Mouse (Mus musculus) olfactory bulb, adult 2 months (tissue): ENCODE results near the gene Wrnip1. TPM values are rescaled to one million over a fixed set of nuclear protein-coding genes. Genes with fewer than 3 reads are reported as not detected.

Source experiments
- H3K27ac ChIP-seq: fragments of 200-500 bp; 2 replicates; pipeline ENCODE4 v1.5.1; 2012; ENCODE audit warnings: low read depth, low read length; ENCODE audit not compliant: insufficient read depth
- H3K4me1 ChIP-seq: fragments of 200-500 bp; 2 replicates; pipeline ENCODE4 v1.6.1; 2012; ENCODE audit warnings: low read length; ENCODE audit not compliant: control insufficient read depth, insufficient read depth
- H3K4me3 ChIP-seq: fragments of 200-500 bp; 2 replicates; pipeline ENCODE4 v1.5.1; 2012; ENCODE audit warnings: mild to moderate bottlenecking, low read depth, low read length, moderate library complexity; ENCODE audit not compliant: insufficient read depth
- CTCF ChIP-seq: fragments of 200-500 bp; IDR thresholded peaks from 2 replicates; pipeline ENCODE4 v1.5.1; 2012; ENCODE audit warnings: low read depth, mild to moderate bottlenecking, low read length, moderate library complexity; ENCODE audit not compliant: insufficient read depth
- POLR2A ChIP-seq: fragments of 200-500 bp; IDR thresholded peaks from 2 replicates; pipeline ENCODE4 v1.6.1; 2012; ENCODE audit warnings: mild to moderate bottlenecking, low read depth, low read length, moderate library complexity; ENCODE audit not compliant: insufficient read depth
- WGBS: fragments of 180-500 bp; shearing (Covaris S2); methylation state at CpG from one replicate; pipeline ENCODE4 v1.1.7; 2018; 5-methylcytosine and 5-hydroxymethylcytosine counted together
- polyA plus RNA-seq: library from polyadenylated mRNA; stranded (reverse); fragments of >200 nt; gene quantifications from 2 replicates; pipeline ENCODE4 v1.2.4, GENCODE M21; 2012; ENCODE audit warnings: low replicate concordance; ENCODE audit not compliant: missing spikeins, insufficient read depth, insufficient read length

The Wrnip1 gene
- polyA plus RNA-seq, 1 experiment, result not detected

- no peak overlapping the region for H3K27ac ChIP-seq
- TF ChIP-seq CTCF (no peak), POLR2A (no peak)
- H3K4me1 ChIP-seq, result no peaks in the 10 kb centered on the region
- 95% methylated on average over 3 of the region's 3 CpGs for WGBS
- no peak overlapping the region for H3K4me3 ChIP-seq
Measured at GRCm38 (mm10) chr13:32841349-32841748, 39.5 kb downstream of the Wrnip1 start.

DNA sequence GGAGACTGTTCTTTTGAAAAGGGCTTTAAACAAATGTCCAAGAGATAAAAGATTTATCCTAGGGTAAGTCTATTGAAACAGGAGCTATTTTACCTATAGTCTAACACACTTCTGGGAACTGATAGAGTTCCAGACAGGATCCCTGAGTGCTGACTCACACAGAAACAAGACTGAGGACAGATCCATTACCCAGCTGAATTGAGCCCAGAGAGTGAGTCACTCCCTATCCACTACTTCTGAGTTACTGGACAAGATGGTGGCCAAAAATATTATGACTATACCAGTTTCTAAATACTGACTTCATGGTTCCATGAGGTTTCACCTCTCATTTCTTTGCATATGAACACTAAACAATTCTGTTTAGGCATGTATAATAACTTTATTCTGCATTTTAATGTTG, 44.4 kb downstream of the Wrnip1 start:
- Histone ChIP-seq H3K4me1 (0 out of 2 replicates have a peak, but pooled peaks cover 3% of the 10 kb centered on the region), H3K4me3 (no peak overlapping the region), H3K27ac (no peak overlapping the region)
- TF ChIP-seq POLR2A, result no peak
- TF ChIP-seq CTCF, result no peak

DNA sequence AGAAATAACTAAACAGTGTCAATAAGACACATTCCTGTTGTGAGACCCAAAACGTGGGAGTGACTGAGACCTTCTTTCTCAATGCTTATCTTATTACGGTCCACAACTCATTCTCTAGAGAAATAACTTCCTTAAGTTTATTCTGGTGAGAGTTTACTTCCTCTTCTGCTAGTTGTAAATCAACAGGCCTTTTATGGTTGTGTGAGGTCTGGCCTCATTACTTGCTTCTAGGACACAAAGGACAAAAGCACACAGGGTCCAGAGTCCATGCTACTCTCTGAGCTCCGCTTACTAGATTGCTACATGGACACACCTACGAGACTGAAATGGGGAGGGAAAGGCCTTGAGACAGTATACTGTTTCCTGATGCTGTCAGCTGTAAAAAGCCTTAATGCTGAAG, 47.3 kb downstream of the Wrnip1 start:
- 0 out of 2 replicates have a peak, but pooled peaks cover 3% of the 10 kb centered on the region for H3K4me1 ChIP-seq
- H3K4me3 ChIP-seq, result no peak overlapping the region
- 73% methylated on average over 4 of the region's 4 CpGs for WGBS
- no peak overlapping the region for H3K27ac ChIP-seq
- TF ChIP-seq CTCF (no peak), POLR2A (no peak)

GRCm38 (mm10) chr13:32849531-32850123, 47.8 kb downstream of the Wrnip1 start:
- Histone ChIP-seq H3K4me3 (no peak overlapping the region), H3K27ac (no peak overlapping the region), H3K4me1 (0 out of 2 replicates have a peak, but pooled peaks cover 3% of the 10 kb centered on the region)
- TF ChIP-seq POLR2A (no peak), CTCF (no peak)

- Histone ChIP-seq H3K4me1 (0 out of 2 replicates have a peak, but pooled peaks cover 3% of the 10 kb centered on the region), H3K4me3 (no peak overlapping the region), H3K27ac (no peak overlapping the region)
- 69% methylated on average over 1 of the region's 1 CpGs for WGBS
- TF ChIP-seq CTCF (no peak), POLR2A (no peak)
Measured at GRCm38 (mm10) chr13:32850156-32850555, 48.3 kb downstream of the Wrnip1 start.

DNA sequence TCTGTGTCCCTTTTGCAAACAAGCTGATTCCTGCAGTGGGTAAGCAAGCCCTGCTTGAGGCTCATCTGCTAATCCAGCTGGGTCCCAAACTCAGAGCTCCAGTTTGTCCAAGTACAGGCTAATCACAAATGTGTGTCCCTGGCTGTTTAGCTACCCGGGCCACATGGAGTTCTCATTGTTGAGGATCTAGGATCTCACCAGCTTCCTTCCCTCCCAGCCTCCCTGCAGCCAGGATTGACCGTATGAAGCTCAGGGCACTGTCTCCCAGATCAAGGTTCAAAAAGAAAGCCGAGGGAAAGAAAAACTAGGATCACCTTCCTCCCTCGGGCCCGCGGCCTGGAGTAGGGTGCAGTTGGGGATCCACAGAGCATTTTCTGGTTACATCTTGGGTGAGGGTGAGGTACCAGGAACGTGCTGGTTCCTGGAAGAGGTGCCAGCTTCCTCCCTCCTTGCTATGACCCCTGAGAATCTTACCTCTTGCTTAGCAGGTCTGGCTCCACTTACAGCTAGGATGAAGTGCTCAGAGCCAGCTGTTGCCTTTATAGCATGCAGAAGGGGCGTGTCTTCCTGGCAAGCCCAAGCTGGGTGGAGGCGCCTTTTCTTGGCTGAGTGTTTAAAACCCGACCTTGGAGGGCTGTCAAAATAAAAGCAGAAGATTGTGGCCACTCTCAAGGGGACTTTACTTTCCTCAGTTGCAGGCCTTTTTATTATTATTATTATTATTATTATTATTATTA, 49.0 kb downstream of the Wrnip1 start, which contains the start of gene Serpinb1a:
Serpinb1a (minus strand) TSS at position 518 of the 737 bp plus-strand sequence.
- H3K27ac ChIP-seq, result no peak within 1 kb of the TSS
- TF ChIP-seq CTCF (no peak), POLR2A (no peak)
- 0 out of 2 replicates have a peak, but pooled peaks cover 3% of the 10 kb centered on the region for H3K4me1 ChIP-seq
- 59% methylated on average over 10 of the region's 10 CpGs for whole genome bisulfite sequencing
- no peak within 1 kb of the TSS for H3K4me3 ChIP-seq

- WGBS, result 14% methylated on average over 7 of the region's 7 CpGs
- TF ChIP-seq CTCF, result no peak
- no peak for TF ChIP-seq POLR2A
- H3K27ac ChIP-seq, result no peak overlapping the region
- H3K4me3 ChIP-seq, result no peak overlapping the region
- H3K4me1 ChIP-seq, result 0 out of 2 replicates have a peak, but pooled peaks cover 3% of the 10 kb centered on the region
Measured at GRCm38 (mm10) chr13:32851967-32852366, 50.1 kb downstream of the Wrnip1 start.

DNA sequence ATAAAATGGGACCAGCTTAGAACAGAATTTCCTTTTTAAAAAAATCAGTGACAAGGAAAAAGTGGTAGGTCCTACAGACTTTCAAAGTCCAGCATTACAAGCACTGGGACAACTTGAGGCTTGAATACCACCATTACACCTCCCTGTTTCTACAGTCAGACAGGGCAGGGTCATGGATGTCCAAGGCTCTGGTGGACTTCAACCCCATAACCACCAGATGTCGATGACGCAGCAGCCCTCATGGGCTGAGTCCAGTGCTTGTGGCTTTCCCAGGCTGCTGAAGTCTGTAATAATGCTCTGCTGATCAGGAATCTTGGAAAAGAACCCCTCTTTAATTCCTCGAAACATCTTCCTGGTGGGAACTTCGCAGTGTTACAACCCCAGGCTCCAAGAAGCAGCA, 50.7 kb downstream of the Wrnip1 start:
- no peak overlapping the region for H3K4me3 ChIP-seq

GRCm38 (mm10) chr13:32853073-32853472, 51.2 kb downstream of the Wrnip1 start:
- WGBS, result 32% methylated on average over 2 of the region's 2 CpGs
- Histone ChIP-seq H3K27ac (no peak overlapping the region), H3K4me1 (0 out of 2 replicates have a peak, but pooled peaks cover 3% of the 10 kb centered on the region), H3K4me3 (no peak overlapping the region)
- no peak for TF ChIP-seq CTCF
- TF ChIP-seq POLR2A, result no peak

More for the DNA sequence above, 50.7 kb downstream of the Wrnip1 start:
- TF ChIP-seq POLR2A (no peak), CTCF (no peak)
- 91% methylated on average over 4 of the region's 4 CpGs for WGBS
- 0 out of 2 replicates have a peak, but pooled peaks cover 3% of the 10 kb centered on the region for H3K4me1 ChIP-seq
- no peak overlapping the region for H3K27ac ChIP-seq
